Mouse (Mus musculus) megakaryocyte, embryonic 14.5 days (primary cell): Measurements from ENCODE around the gene Cd300c.
"Not testable (repeated sequence)": the region's sequence is repeated elsewhere in the genome, so short reads cannot be mapped to it uniquely, and the experiment has no call there.

Experiments
- FLI1 ChIP-seq: IDR thresholded peaks from 2 replicates; pipeline ENCODE4 v1.6.1; 2012; ENCODE audit warnings: low read length, inconsistent platforms, mixed read lengths
- GATA1 ChIP-seq: IDR thresholded peaks from 3 replicates; pipeline ENCODE4 v1.6.1; 2012; ENCODE audit warnings: mixed read lengths, low read length, inconsistent platforms, borderline replicate concordance

DNA sequence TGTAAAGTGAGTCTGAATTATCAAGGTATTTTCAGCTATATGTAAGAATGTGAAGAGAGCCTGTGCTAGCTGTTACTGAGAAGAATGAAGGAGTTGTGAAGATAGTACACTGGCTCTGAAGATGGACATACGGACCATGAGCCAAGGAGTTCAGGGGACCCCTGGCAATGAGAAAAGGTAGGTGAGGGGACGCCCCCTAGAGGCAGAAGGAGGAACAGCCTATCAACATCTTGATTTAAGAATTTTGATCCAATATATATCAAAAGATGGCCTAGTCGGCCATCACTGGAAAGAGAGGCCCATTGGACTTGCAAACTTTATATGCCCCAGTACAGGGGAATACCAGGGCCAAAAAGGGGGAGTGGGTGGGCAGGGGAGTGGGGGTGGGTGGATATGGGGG lies 59.4 kb downstream of the Cd300c start:
- TF ChIP-seq GATA1, FLI1: not testable (repeated sequence)
